Mouse (Mus musculus) liver, postnatal 0 days (tissue): Measurements from ENCODE around the gene Ckap4.

Source experiments
- CTCF ChIP-seq: sonication (generic); IDR thresholded peaks from 2 replicates; pipeline ENCODE4 v1.5.1; 2016; ENCODE audit warnings: antibody characterized with exemption, low read depth
- EP300 ChIP-seq: IDR thresholded peaks from 2 replicates; pipeline ENCODE4 v1.6.1; 2016; ENCODE audit warnings: antibody characterized with exemption, low read depth, mild to moderate bottlenecking

DNA sequence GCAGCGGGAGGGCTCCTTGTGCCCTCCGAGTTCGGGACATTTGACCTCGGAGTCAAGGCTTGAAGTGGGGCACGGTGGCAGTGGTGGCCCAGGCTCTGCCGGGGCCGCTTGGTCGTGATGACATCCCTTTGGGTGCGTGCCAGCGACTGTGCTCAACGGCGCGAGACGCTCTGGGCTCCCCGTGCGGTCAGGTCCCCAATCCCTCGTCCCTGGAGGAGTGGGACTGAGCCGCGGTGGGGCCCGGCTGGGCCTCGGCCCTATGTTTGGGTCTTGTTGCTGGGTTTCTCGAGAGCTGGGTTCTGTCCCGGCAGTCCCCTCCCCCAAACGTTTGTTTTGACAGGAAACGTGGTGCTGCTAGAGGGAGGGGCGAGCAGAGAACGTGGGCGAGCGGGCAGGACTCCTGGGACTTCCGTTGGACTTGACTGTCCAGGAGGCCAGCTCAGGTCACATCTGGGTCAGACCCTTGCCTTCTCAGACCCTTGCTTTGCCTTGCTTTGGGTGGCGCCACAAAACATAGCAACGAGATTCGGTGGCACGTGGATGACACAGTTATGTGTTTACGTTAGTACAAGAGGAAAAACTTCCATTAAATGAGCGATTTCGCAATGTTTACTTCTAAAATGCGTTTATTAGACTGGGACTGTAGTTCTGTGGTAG lies 43.3 kb upstream of the Ckap4 start:
- no peak for TF ChIP-seq EP300
- TF ChIP-seq CTCF = no peak
